Mouse (Mus musculus) heart, embryonic 14.5 days (tissue): ENCODE results near the gene Mpped2. TPM values are rescaled to one million over a fixed set of nuclear protein-coding genes. Genes with fewer than 3 reads are reported as not detected.

Experiments
- ATAC-seq: fragments of 200-750 bp; cut with Nextera tagmentation; 2 replicates; pipeline ENCODE4 v1.8.0; 2017; ENCODE audit warnings: low read depth, moderate TSS enrichment; ENCODE audit not compliant: insufficient number of reproducible peaks, insufficient read depth, low FRiP score
- H3K27ac ChIP-seq, 2 experiments: fragments of 200-500 bp in 1 of 2; fragments of 300-500 bp in 1 of 2; sonication (generic) in 1 of 2; replicated peaks in 1 of 2; 2 replicates each; pipeline ENCODE4 v1.5.1; 2012 to 2014; ENCODE audit warnings: low read depth in 2 of 2, low read length in 2 of 2, control low read depth in 1 of 2, mild to moderate bottlenecking in 1 of 2, mixed read lengths in 1 of 2; ENCODE audit not compliant: control insufficient read depth in 1 of 2, insufficient read depth in 1 of 2
- H3K27me3 ChIP-seq: fragments of 300-500 bp; sonication (generic); 2 replicates; pipeline ENCODE4 v1.6.1; 2014; ENCODE audit warnings: mild to moderate bottlenecking, low read length, control low read depth; ENCODE audit not compliant: control insufficient read depth, insufficient read depth
- H3K36me3 ChIP-seq: fragments of 300-500 bp; sonication (generic); 2 replicates; pipeline ENCODE4 v1.6.1; 2014; ENCODE audit warnings: mild to moderate bottlenecking, control low read depth, low read length, mixed read lengths; ENCODE audit not compliant: control insufficient read depth, insufficient read depth
- H3K4me1 ChIP-seq, 2 experiments: fragments of 200-500 bp in 1 of 2; fragments of 300-500 bp in 1 of 2; sonication (generic) in 1 of 2; 2 replicates each; pipeline ENCODE4 v1.6.1; 2012 to 2014; ENCODE audit warnings: low read length in 2 of 2, control low read depth in 1 of 2, mixed read lengths in 1 of 2; ENCODE audit not compliant: control insufficient read depth in 2 of 2, insufficient read depth in 2 of 2
- H3K4me2 ChIP-seq: fragments of 300-500 bp; sonication (generic); 2 replicates; pipeline ENCODE4 v1.6.1; 2014; ENCODE audit warnings: mild to moderate bottlenecking, low read length
- H3K4me3 ChIP-seq, 2 experiments: fragments of 200-500 bp in 1 of 2; fragments of 300-500 bp in 1 of 2; sonication (generic) in 1 of 2; 2 replicates each; pipeline ENCODE4 v1.5.1; 2012 to 2014; ENCODE audit warnings: low read length in 2 of 2, mild to moderate bottlenecking in 2 of 2, control low read depth in 1 of 2, low read depth in 1 of 2, moderate library complexity in 1 of 2; ENCODE audit not compliant: control insufficient read depth in 1 of 2, insufficient read depth in 1 of 2
- H3K9ac ChIP-seq: fragments of 300-500 bp; sonication (generic); 2 replicates; pipeline ENCODE4 v1.6.1; 2014; ENCODE audit warnings: mild to moderate bottlenecking, low read length
- H3K9me3 ChIP-seq: fragments of 300-500 bp; sonication (generic); 2 replicates; pipeline ENCODE4 v1.6.1; 2016; ENCODE audit warnings: low read length, control low read depth; ENCODE audit not compliant: control insufficient read depth
- WGBS: fragments of 180-500 bp; shearing (Covaris S2); extraction: QIAGEN DNeasy Blood & Tissue Kit; methylation state at CpG from one replicate; pipeline ENCODE4 v1.1.7; 2014; 5-methylcytosine and 5-hydroxymethylcytosine counted together
- polyA plus RNA-seq: library from polyadenylated mRNA; unstranded; fragments of >200 nt; fragmentation: Nextera tagmentation; extraction: Ambion mirVana; gene quantifications from 2 replicates; pipeline ENCODE4 v1.2.1, GENCODE M21; 2014

Mpped2 gene
- polyA plus RNA-seq, 1 experiment from 2014 or later, result 68.7 TPM

DNA sequence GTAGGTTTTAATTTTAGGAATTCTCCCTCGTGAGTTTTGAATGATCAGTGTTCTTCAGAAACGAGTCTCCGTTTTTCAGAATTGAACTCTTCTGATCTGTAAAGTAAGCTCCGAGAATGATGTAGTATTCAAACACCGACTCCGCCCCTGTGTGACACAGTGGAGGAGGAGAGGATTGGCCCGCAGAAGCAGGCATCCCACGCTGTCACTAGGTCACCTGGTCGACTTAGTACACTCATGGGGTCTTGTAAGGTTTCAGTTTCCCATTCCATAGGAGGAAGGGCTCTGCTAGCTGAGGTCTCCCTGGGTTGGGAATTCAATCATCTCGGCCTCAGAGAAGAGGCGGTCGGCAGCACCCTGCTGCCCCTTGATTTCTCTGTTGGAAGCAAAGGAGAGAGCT, 76.2 kb downstream of the Mpped2 start:
- Histone ChIP-seq H3K27me3 (no peaks in the 10 kb centered on the region), H3K27ac (no peak overlapping the region), H3K36me3 (peaks cover 6% of the 10 kb centered on the region; the same call in 1 of the 2 replicates), H3K9ac (no peak overlapping the region), H3K4me3 (no peak overlapping the region), H3K9me3 (no peaks in the 10 kb centered on the region), H3K4me1 (peaks cover 2 to 3% of the 10 kb centered on the region in 2 experiments; a peak in 3 of 4 replicates), H3K4me2 (no peak overlapping the region)
- WGBS, result 89% methylated on average over 12 of the region's 12 CpGs
- no peak for ATAC-seq

DNA sequence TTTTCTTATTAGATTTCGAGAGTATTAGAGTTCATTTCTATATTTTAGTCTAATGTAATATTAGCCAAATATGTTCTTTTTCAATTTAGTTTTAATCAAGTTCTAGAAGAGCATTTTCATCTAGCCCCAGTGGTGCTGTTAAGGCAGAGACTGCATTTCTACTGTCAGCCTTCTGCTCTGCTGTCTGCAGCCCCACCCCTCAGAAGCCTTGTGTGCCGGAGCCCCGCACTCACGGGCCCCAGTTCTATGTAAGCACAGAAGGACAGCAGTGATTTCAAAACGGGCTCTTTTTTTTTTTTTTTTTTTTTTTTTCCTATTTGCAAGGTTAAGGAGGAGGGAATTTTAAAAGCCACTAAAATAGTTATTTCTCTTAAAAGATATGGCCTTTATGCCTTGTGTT, 79.6 kb downstream of the Mpped2 start:
- Histone ChIP-seq H3K4me3 (no peak overlapping the region), H3K27ac (no peak overlapping the region), H3K4me2 (no peak overlapping the region), H3K27me3 (no peaks in the 10 kb centered on the region), H3K36me3 (0 out of 2 replicates have a peak, but pooled peaks cover 4% of the 10 kb centered on the region), H3K9me3 (no peaks in the 10 kb centered on the region), H3K9ac (no peak overlapping the region), H3K4me1 (peaks cover 5 to 6% of the 10 kb centered on the region in 2 experiments; a peak in 3 of 4 replicates)
- no peak for ATAC-seq
- 74% methylated on average over 5 of the region's 5 CpGs for WGBS

GRCm38 (mm10) chr2:106774251-106775196, 81.5 kb downstream of the Mpped2 start:
- no peaks in the 10 kb centered on the region for H3K9me3 ChIP-seq
- 56% methylated on average over 10 of the region's 10 CpGs for WGBS
- no peaks in the 10 kb centered on the region for H3K27me3 ChIP-seq
- peaks cover 6 to 12% of the 10 kb centered on the region in 2 experiments; a peak in 3 of 4 replicates for H3K4me1 ChIP-seq
- no peak overlapping the region for H3K27ac ChIP-seq
- H3K36me3 ChIP-seq, result 0 out of 2 replicates have a peak, but pooled peaks cover 4% of the 10 kb centered on the region
- no peak overlapping the region for H3K4me2 ChIP-seq
- H3K9ac ChIP-seq, result no peak overlapping the region
- no peak overlapping the region for H3K4me3 ChIP-seq
- no peak for ATAC-seq

GRCm38 (mm10) chr2:106775994-106776393, 82.9 kb downstream of the Mpped2 start:
- no peak overlapping the region for H3K9ac ChIP-seq
- no peak for ATAC-seq
- 89% methylated on average over 2 of the region's 2 CpGs for WGBS
- H3K4me1 ChIP-seq, result peaks cover 6 to 12% of the 10 kb centered on the region in 2 experiments; a peak in 3 of 4 replicates
- no peak overlapping the region for H3K4me3 ChIP-seq
- no peak overlapping the region for H3K27ac ChIP-seq
- H3K36me3 ChIP-seq, result 0 out of 2 replicates have a peak, but pooled peaks cover 3% of the 10 kb centered on the region
- no peaks in the 10 kb centered on the region for H3K27me3 ChIP-seq
- no peaks in the 10 kb centered on the region for H3K9me3 ChIP-seq
- H3K4me2 ChIP-seq, result no peak overlapping the region

- Histone ChIP-seq H3K4me2 (no peak overlapping the region), H3K4me1 (peaks cover 6 to 12% of the 10 kb centered on the region in 2 experiments; a peak in 3 of 4 replicates), H3K36me3 (0 out of 2 replicates have a peak, but pooled peaks cover 4% of the 10 kb centered on the region), H3K9ac (no peak overlapping the region), H3K9me3 (no peaks in the 10 kb centered on the region), H3K27ac (no peak overlapping the region), H3K4me3 (no peak overlapping the region), H3K27me3 (no peaks in the 10 kb centered on the region)
- WGBS, result 63% methylated on average over 7 of the region's 7 CpGs
- ATAC-seq, result no peak
These were observed 85.9 kb downstream of the Mpped2 start for GRCm38 (mm10) chr2:106778861-106779516.

DNA sequence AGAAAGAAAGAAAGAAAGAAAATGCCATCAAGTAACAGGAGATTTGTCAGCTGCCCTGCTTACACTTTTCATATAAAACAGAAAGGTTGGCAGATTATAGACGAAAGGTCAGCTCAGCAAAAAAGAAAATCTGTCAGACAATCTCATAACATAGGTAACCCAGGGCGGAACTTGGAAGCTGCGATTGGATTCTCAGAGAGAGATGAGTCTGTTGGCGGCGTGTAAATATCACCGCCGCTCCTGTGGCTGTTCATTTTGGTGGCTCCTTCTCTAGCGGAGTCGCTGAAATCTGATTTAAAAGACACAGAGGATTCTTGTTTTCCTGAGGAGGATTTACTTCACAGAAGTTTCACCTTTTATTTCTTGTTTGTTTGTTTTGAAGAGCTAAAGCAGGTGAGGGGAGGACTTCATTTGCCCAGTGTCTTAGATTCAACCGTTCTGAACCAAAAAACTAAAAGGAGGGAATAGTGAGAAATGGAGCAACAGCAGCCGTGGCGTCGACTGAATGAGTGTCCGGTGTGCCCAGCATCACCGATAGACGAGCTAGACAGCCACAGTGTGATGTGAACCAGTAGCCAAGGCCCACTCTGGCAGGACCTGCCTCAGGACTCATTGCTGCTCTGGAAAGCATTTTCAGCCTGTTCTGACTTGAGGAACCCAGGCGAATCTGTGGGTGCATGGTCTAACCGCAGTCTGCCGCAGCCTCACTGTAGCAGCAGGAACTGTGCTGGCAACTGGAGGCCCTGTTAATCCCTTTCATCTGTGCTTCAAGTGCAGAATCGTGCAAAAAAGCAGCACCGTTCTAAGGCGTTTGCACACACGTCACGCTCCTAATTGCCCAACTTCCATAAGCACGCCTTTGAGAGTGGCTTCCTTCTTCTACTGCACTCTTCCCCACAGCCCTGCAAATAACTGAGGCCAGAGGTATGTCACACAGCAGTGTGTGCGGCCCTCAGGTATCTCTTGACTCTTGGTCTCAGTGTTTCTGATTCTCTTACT, 88.4 kb downstream of the Mpped2 start:
- no peak overlapping the region for H3K9ac ChIP-seq
- H3K4me3 ChIP-seq, result no peak overlapping the region
- 86% methylated on average over 26 of the region's 26 CpGs for WGBS
- H3K9me3 ChIP-seq, result no peaks in the 10 kb centered on the region
- 0 out of 4 replicates have a peak, but pooled peaks cover 0 to 7% of the 10 kb centered on the region in 2 experiments for H3K4me1 ChIP-seq
- H3K27ac ChIP-seq, result no peak overlapping the region
- 0 out of 2 replicates have a peak, but pooled peaks cover 16% of the 10 kb centered on the region for H3K36me3 ChIP-seq
- no peaks in the 10 kb centered on the region for H3K27me3 ChIP-seq
- H3K4me2 ChIP-seq, result no peak overlapping the region
- ATAC-seq, result no peak
